Mouse (Mus musculus): ENCODE data around the gene Fbxw4.

- TF ChIP-seq POLR2A (IDR thresholded peaks at IDR 0.05; ENCODE audit: borderline replicate concordance, extremely low read depth, insufficient read depth, insufficient read length, poor library complexity, severe bottlenecking) (no peak), CTCF (IDR thresholded peaks at IDR 0.05; ENCODE audit: borderline replicate concordance, extremely low read depth, insufficient read depth, insufficient read length) (no peak)
Observed at GRCm38 (mm10) chr19:45573033-45573432, 87.1 kb downstream of the Fbxw4 start.
